Mouse (Mus musculus) heart, embryonic 12.5 days (tissue): ENCODE results near the gene Kcnk18. TPM values are rescaled to one million over a fixed set of nuclear protein-coding genes. Genes with fewer than 3 reads are reported as not detected.

Experiments
- ATAC-seq: fragments of 200-750 bp; cut with Nextera tagmentation; 2 replicates; pipeline ENCODE4 v1.8.0; 2017; ENCODE audit warnings: moderate TSS enrichment, moderate library complexity; ENCODE audit not compliant: insufficient number of reproducible peaks, low FRiP score
- H3K27ac ChIP-seq: fragments of 300-500 bp; sonication (generic); 2 replicates; pipeline ENCODE4 v1.5.1; 2016; ENCODE audit warnings: mild to moderate bottlenecking, moderate library complexity; ENCODE audit not compliant: poor library complexity, severe bottlenecking
- H3K27me3 ChIP-seq: fragments of 300-500 bp; sonication (generic); replicated peaks from 2 replicates; pipeline ENCODE4 v1.6.1; 2016; ENCODE audit warnings: mild to moderate bottlenecking, moderate library complexity
- H3K36me3 ChIP-seq: fragments of 300-500 bp; sonication (generic); 2 replicates; pipeline ENCODE4 v1.6.1; 2016; ENCODE audit warnings: mild to moderate bottlenecking, moderate library complexity
- H3K4me1 ChIP-seq: fragments of 300-500 bp; sonication (generic); replicated peaks from 2 replicates; pipeline ENCODE4 v1.6.1; 2016; ENCODE audit warnings: mild to moderate bottlenecking
- H3K4me2 ChIP-seq: fragments of 300-500 bp; sonication (generic); 2 replicates; pipeline ENCODE4 v1.6.1; 2016; ENCODE audit warnings: mild to moderate bottlenecking, moderate library complexity
- H3K4me3 ChIP-seq: fragments of 300-500 bp; sonication (generic); 2 replicates; pipeline ENCODE4 v1.5.1; 2016; ENCODE audit warnings: mild to moderate bottlenecking
- H3K9ac ChIP-seq: fragments of 300-500 bp; sonication (generic); 2 replicates; pipeline ENCODE4 v1.6.1; 2016; ENCODE audit warnings: mild to moderate bottlenecking, moderate library complexity
- H3K9me3 ChIP-seq: fragments of 300-500 bp; sonication (generic); replicated peaks from 2 replicates; pipeline ENCODE4 v1.6.1; 2016; ENCODE audit warnings: mild to moderate bottlenecking, moderate library complexity
- WGBS: fragments of 180-500 bp; shearing (Covaris S2); methylation state at CpG from one replicate; pipeline ENCODE4 v1.1.7; 2016; 5-methylcytosine and 5-hydroxymethylcytosine counted together
- polyA plus RNA-seq: library from polyadenylated mRNA; unstranded; fragments of >200 nt; fragmentation: Nextera tagmentation; extraction: Ambion mirVana; gene quantifications from 2 replicates; pipeline ENCODE4 v1.2.1, GENCODE M21; 2016

Gene Kcnk18
- not detected in 2 replicates for polyA plus RNA-seq

DNA sequence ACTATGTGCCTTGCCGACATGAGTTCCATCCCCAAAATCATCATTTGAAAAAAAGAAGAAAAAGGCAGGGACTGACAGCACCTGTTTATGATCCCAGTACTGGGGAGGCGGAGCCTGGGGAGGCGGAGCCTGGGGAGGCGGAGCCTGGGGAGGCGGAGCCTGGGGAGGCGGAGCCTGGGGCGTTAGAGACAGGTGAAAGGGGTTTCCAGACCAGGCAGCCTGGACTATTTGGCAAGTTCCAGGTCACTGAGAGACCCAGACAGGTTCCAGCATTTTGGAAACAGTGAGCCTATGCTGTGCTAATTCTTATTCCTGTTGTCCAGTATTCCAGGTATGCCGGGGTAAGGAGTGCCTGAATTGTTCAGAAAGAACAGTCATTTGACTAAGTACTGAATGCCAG, at the start of gene Kcnk18:
Kcnk18 (plus strand) TSS at position 224 of the 400 bp plus-strand sequence.
- Histone ChIP-seq H3K4me3 (no peak within 1 kb of the TSS), H3K9me3 (no peaks in the 10 kb centered on the region), H3K27me3 (0 out of 2 replicates have a peak, but pooled peaks cover 9% of the 10 kb centered on the region), H3K27ac (no peak within 1 kb of the TSS), H3K4me2 (no peak within 1 kb of the TSS), H3K36me3 (no peaks in the 10 kb centered on the region), H3K9ac (no peak within 1 kb of the TSS), H3K4me1 (no peaks in the 10 kb centered on the region)
- WGBS = 84% methylated on average over 8 of the region's 8 CpGs
- no peak for ATAC-seq

DNA sequence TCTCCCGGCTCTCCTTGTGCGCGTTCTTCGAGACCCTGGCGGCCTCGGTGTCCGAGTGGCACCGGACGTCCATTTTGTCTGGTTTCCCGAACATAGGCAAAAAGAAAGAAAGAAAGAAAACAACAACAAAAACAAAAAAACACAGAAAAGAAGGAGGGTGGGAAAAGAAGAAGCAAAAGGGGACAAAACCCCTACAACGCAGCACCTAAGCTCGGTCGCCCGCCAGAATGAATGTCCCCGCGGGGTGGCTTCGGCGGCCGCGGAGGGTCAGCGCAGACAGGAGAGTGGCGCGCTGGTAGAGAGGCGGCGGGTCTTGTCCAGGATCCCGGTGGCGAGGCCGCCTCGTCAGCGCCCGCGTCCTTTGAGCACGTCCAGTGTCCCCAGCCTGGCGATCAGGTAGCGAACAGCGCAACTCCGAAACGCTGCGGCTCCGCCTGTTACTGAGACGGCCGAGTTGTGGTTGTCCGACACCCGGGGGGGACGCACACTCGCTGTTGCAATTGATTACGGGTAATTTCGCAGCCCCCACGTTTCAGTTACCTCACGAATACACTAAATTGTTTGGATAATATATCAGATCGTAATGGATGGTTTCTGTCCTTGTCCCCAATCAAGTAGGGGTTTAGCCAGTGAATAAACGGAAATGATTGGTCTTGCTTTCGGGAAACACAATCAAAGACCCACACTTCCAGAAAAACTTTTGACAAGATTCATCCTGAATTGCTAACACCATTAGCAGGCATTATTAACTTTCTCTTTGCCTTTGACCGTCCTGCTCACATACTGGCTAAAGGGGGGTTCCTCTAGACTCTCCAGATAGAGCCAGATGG, 48.9 kb upstream of the Kcnk18 start, which contains the start of gene Vax1:
Vax1 (minus strand) TSS at position 121 of the 830 bp plus-strand sequence.
- no peak for ATAC-seq
- H3K9me3 ChIP-seq = no peaks in the 10 kb centered on the region
- H3K9ac ChIP-seq = peak within 1 kb of the TSS; percentile 1; the same call in 1 of the 2 replicates
- peak within 1 kb of the TSS; percentile 66 for H3K4me2 ChIP-seq
- H3K4me3 ChIP-seq = peak within 1 kb of the TSS; percentile 37
- no peak within 1 kb of the TSS for H3K27ac ChIP-seq
- under 1% methylated on average over 52 of the region's 54 CpGs for WGBS
- peaks cover 97% of the 10 kb centered on the region for H3K27me3 ChIP-seq
- H3K36me3 ChIP-seq = no peaks in the 10 kb centered on the region
- H3K4me1 ChIP-seq = peaks cover 29% of the 10 kb centered on the region

DNA sequence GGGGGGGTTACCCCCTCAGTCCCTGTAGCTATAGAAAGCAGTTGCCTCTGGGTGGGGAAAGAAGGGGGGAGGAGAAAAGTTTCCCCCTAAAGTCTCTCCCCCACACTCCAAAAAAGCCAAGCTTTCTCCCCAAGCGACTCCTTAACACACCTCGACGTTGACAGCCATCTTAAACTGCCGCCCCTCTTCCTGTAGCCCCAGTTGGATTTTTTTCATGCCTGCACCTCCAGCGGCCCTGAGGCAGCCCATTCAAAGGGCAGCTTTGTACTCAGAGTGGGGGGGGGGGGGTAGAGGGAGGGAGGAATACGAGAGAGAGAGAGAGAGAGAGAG, 48.3 kb upstream of the Kcnk18 start:
- WGBS = 3% methylated on average over 6 of the region's 6 CpGs
- H3K9me3 ChIP-seq = no peaks in the 10 kb centered on the region
- H3K4me2 ChIP-seq = 0 out of 2 replicates have a peak overlapping the region, but pooled peaks have one; percentile 66
- ATAC-seq = no peak
- H3K4me1 ChIP-seq = peaks cover 29% of the 10 kb centered on the region
- H3K27ac ChIP-seq = no peak overlapping the region
- peaks cover 97% of the 10 kb centered on the region for H3K27me3 ChIP-seq
- H3K9ac ChIP-seq = no peak overlapping the region
- no peaks in the 10 kb centered on the region for H3K36me3 ChIP-seq
- no peak overlapping the region for H3K4me3 ChIP-seq

DNA sequence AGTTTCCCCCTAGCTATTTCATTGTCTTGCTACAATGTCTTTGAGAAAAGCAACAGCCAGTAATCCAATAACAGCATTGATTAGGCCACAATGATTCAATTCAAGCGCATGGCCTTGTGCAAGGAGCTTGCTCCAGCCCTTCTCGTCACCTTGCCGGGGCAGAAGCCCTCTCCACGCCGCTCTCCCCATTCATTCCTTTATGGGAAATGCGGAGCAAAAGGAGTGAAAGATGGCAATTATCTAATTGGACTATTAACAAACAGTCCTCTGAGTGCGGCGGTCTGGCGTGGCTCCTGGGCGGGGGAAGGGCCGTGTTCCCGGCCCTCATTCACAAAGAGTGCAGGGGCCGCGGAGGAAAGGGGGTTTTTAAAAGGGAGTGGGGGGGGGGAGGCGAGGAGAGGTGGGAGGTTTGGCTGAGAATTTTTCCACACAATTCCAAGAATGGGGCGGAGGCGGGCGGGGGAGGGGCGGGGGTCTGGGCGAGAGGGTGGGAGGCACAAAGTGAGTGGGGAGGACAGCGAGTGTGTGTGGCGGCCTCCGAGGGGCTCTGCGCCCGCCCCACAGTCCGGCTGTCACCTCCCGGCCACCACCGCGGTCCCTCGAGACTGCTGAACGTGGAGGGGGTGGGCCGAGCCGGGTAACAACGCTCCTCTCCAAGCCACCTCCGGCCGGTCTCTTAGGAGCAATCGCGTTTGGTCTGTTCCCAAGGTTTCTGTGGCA, 47.7 kb upstream of the Kcnk18 start:
- Histone ChIP-seq H3K36me3 (no peaks in the 10 kb centered on the region), H3K9ac (no peak overlapping the region), H3K4me2 (peak overlapping the region; percentile 53), H3K27ac (no peak overlapping the region), H3K4me1 (peaks cover 27% of the 10 kb centered on the region), H3K27me3 (peaks cover 96% of the 10 kb centered on the region), H3K9me3 (no peaks in the 10 kb centered on the region), H3K4me3 (peak overlapping the region; percentile 23)
- under 1% methylated on average over 32 of the region's 38 CpGs for WGBS
- no peak for ATAC-seq

DNA sequence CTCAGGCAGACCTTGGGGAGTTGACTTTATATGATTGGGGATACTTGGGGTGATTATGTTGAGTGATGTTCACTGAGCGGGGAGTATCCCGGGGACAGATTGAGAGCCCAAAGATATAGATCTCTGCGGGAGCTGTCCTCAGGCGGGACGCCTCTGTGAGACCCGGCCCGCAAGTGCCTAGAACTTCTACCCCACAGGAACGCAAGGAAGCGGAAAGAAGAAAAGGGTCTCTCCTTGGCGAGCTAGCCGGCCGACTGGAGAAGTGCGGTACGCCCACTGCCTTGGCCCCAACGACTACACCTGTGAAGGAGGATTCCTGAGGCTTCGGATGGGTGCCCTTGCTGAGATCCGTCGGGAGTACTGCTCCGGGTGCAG, 47.2 kb upstream of the Kcnk18 start:
- ATAC-seq = no peak
- H3K4me1 ChIP-seq = peaks cover 22% of the 10 kb centered on the region
- H3K27ac ChIP-seq = no peak overlapping the region
- 2% methylated on average over 19 of the region's 19 CpGs for WGBS
- peak overlapping the region; percentile 53 for H3K4me2 ChIP-seq
- H3K9ac ChIP-seq = no peak overlapping the region
- no peaks in the 10 kb centered on the region for H3K9me3 ChIP-seq
- peaks cover 95% of the 10 kb centered on the region for H3K27me3 ChIP-seq
- peak overlapping the region; percentile 23; the same call in 1 of the 2 replicates for H3K4me3 ChIP-seq
- H3K36me3 ChIP-seq = no peaks in the 10 kb centered on the region

DNA sequence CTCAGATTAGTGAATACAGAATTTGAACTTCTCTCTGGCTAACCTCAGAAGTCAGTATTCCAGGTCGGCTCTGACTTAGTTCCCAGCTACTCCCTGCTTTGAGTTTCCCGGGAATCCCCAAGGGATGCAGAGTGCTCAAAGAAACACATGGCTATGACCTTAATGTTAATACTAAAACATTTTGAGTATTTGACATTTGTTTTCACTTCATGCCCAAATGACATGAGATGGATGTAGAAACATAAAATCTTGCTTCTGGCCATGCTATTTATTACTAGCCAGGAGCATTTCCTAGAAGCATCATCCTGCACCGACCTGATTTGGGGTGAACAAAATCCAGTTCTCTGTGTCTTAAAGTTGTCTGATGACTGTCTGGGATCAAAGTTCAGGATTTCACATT, 46.2 kb upstream of the Kcnk18 start:
- Histone ChIP-seq H3K4me2 (no peak overlapping the region), H3K9ac (no peak overlapping the region), H3K27ac (no peak overlapping the region), H3K27me3 (peaks cover 88% of the 10 kb centered on the region), H3K4me1 (peaks cover 20% of the 10 kb centered on the region), H3K36me3 (no peaks in the 10 kb centered on the region), H3K9me3 (no peaks in the 10 kb centered on the region), H3K4me3 (no peak overlapping the region)
- no peak for ATAC-seq
- WGBS = 8% methylated on average over 3 of the region's 3 CpGs

DNA sequence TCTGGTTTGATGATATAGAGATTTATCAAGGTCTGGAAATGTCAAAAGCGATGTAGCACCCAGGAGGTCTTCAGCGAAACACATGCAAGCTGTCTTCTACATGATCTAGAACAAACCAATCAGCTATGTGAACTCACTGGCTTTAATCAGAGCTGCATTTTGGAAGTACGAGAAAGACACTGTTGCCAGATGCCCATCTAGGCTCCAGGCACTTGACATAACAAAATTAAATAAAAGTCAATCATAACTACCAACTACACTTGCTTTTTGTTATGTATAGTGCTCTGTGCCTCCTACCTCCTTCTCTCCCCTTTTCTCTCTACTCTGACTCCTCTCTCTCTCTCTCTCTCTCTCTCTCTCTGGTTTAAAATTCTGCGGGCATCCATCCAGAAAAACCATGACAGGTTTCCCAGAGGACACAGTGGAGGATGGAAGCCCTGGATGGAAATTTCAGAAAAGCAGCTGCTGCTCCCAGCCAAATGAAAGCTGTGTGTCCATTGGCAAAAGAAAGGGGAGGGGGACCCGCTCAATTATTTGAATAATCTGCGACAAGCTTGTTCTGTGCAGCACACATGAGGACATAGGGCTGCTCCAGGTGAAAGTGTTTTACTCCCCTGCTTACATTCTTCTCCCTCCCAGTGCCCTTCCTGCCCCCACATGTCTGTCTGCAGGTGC, 45.5 kb upstream of the Kcnk18 start:
- Histone ChIP-seq H3K36me3 (no peaks in the 10 kb centered on the region), H3K9me3 (no peaks in the 10 kb centered on the region), H3K4me2 (no peak overlapping the region), H3K27ac (no peak overlapping the region), H3K9ac (no peak overlapping the region), H3K27me3 (peaks cover 81% of the 10 kb centered on the region), H3K4me3 (no peak overlapping the region), H3K4me1 (peaks cover 20% of the 10 kb centered on the region)
- 18% methylated on average over 6 of the region's 6 CpGs for WGBS
- no peak for ATAC-seq

DNA sequence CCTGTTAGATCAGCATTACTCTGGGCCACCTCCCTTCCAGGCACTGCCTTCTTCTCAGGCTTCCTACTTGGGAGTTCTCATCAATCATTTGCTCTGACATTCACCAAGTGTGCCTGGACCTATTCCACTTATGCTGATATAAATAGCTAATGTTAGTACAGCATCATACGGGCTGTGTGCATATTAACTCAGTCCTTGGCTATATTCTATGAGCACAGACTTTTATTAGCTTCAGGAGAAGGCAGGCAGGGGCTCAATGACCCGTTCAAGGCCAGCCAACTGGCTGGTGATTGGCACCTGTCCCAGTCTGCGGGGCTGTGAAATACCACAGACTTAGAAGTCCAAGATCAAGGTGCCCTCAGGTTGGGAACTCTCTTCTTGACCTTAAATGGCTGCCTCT, 35.0 kb upstream of the Kcnk18 start:
- Histone ChIP-seq H3K4me2 (no peak overlapping the region), H3K9me3 (no peaks in the 10 kb centered on the region), H3K9ac (no peak overlapping the region), H3K4me3 (no peak overlapping the region), H3K27me3 (peaks cover 67% of the 10 kb centered on the region), H3K4me1 (no peaks in the 10 kb centered on the region), H3K27ac (no peak overlapping the region), H3K36me3 (no peaks in the 10 kb centered on the region)
- 31% methylated on average over 3 of the region's 3 CpGs for WGBS
- ATAC-seq = no peak

DNA sequence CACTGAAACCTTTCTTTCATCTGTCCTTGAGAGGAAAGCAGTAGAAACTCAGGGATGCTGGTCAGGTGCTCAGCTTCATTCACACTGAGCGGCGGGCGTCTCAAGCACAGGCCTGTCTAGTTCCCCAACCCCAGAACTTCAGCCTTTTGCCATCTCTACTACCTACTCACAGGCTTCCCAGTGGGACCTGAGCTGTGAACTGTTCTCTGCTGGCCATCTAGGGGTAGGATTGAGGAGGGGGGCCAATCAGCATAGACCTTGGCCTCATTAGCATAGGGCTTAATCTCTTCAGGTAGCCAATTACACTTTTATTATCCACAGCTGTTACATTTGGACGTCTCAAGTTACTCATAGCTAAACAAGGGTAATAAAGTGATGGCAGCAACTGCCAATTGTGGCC, 30.0 kb upstream of the Kcnk18 start:
- no peaks in the 10 kb centered on the region for H3K36me3 ChIP-seq
- H3K4me3 ChIP-seq = no peak overlapping the region
- H3K4me2 ChIP-seq = no peak overlapping the region
- H3K27me3 ChIP-seq = peaks cover 76% of the 10 kb centered on the region
- no peak overlapping the region for H3K9ac ChIP-seq
- peaks cover 4% of the 10 kb centered on the region for H3K4me1 ChIP-seq
- no peak overlapping the region for H3K27ac ChIP-seq
- no peaks in the 10 kb centered on the region for H3K9me3 ChIP-seq
- 15% methylated on average over 4 of the region's 4 CpGs for WGBS
- ATAC-seq = no peak

DNA sequence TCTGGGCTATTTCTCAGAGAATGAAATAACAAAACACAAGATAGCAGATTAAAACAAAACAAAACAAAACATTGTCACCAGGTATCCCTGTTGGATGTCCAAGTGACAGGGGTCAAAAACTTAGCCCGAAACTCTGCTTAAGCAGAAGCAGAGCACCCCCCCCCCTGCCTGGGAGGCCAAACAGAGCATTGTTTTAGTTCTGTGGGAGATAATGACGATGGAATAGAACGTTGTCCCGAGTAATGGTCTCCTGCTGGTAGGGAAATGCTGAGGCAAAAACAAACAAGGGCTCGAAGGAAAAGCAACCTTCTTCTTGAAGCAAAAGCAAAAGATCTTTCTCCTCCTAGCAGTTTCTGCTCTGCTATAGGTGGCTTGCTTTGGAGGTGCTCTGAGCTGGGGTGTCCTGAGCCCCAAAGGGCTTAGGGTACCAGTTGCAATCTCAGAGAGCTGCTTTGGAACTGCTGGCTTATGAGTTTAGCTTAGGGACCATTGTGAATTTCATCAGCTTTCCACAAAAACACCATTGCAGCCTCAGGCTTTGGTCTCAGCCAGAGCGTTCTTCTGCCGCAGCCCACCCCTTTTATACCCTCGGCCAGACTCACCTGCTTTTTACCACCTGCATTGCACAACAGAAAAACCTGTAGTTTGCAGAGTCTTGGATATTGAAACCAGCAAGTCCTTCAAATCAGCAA, 28.4 kb upstream of the Kcnk18 start:
- H3K27me3 ChIP-seq = peaks cover 79% of the 10 kb centered on the region
- no peak for ATAC-seq
- no peak overlapping the region for H3K4me3 ChIP-seq
- no peak overlapping the region for H3K4me2 ChIP-seq
- no peak overlapping the region for H3K9ac ChIP-seq
- 3% methylated on average over 8 of the region's 8 CpGs for WGBS
- H3K4me1 ChIP-seq = peaks cover 9% of the 10 kb centered on the region
- H3K27ac ChIP-seq = no peak overlapping the region
- H3K9me3 ChIP-seq = no peaks in the 10 kb centered on the region
- H3K36me3 ChIP-seq = no peaks in the 10 kb centered on the region
